8 mouse cellular contexts compared by ENCODE assay signal in genomic region chr12:56258401-56259050, GRCm38 (mm10).
DNase-seq lines count a peak whose midpoint lies in the region; ATAC-seq and TF ChIP-seq lines count a peak whose summit lies in the region.
"Had no signal": no experiment of that assay in that cellular context is flagged by ENCODE, and none has a peak within 500 bp of the region (broad histone marks: within the 10 kb centered on the region; RNA-seq: fewer than 3 reads in every experiment).

No protein-coding gene starts in this region.

- no peak for TF ChIP-seq CTCF in liver, postnatal 0 days (IDR thresholded peaks at IDR 0.05; ENCODE audit: low read depth)

- H3K36me3 ChIP-seq in hindbrain, embryonic 13.5 days, result no peaks in the 10 kb centered on the region
- H3K36me3 ChIP-seq in midbrain, embryonic 11.5 days (ENCODE audit: control insufficient read depth, insufficient read depth, low read length), result no peaks in the 10 kb centered on the region
- H3K36me3 ChIP-seq in liver, postnatal 0 days (replicated peaks; ENCODE audit: insufficient read depth, low read length), result no peaks in the 10 kb centered on the region

- peaks cover 15% of the 10 kb centered on the region for H3K4me1 ChIP-seq in hindbrain, embryonic 13.5 days (replicated peaks)
- H3K4me1 ChIP-seq in midbrain, embryonic 11.5 days (ENCODE audit: control insufficient read depth, insufficient read depth, low read length), result peaks cover 16% of the 10 kb centered on the region
- no peaks in the 10 kb centered on the region for H3K4me1 ChIP-seq in liver, postnatal 0 days (ENCODE audit: insufficient read depth)

- 36% methylated on average over 14 of the region's 14 CpGs for WGBS in hindbrain, embryonic 13.5 days
- WGBS in midbrain, embryonic 11.5 days, result 43% methylated on average over 14 of the region's 14 CpGs
- 75% methylated on average over 14 of the region's 14 CpGs for whole genome bisulfite sequencing in liver, postnatal 0 days (ENCODE audit: insufficient replicate concordance)

- H3K27ac ChIP-seq in hindbrain, embryonic 13.5 days, result peak overlapping the region; percentile 73
- no peak overlapping the region for H3K27ac ChIP-seq in midbrain, embryonic 11.5 days (ENCODE audit: low read depth, low read length)
- no peak overlapping the region for H3K27ac ChIP-seq in liver, postnatal 0 days (ENCODE audit: low read depth)

- no peak for TF ChIP-seq EP300 in liver, postnatal 0 days (IDR thresholded peaks at IDR 0.05; ENCODE audit: low read depth)

- H3K9me3 ChIP-seq in hindbrain, embryonic 13.5 days, result no peaks in the 10 kb centered on the region
- H3K9me3 ChIP-seq in midbrain, embryonic 11.5 days (ENCODE audit: control insufficient read depth, low read length), result no peaks in the 10 kb centered on the region
- H3K9me3 ChIP-seq in liver, postnatal 0 days (ENCODE audit: low read length), result no peaks in the 10 kb centered on the region

- H3K27me3 ChIP-seq in hindbrain, embryonic 13.5 days, result no peaks in the 10 kb centered on the region
- peaks cover 4% of the 10 kb centered on the region; the same call in 1 of the 2 replicates for H3K27me3 ChIP-seq in midbrain, embryonic 11.5 days (ENCODE audit: control insufficient read depth, insufficient read depth, low read length)
- H3K27me3 ChIP-seq in liver, postnatal 0 days (ENCODE audit: insufficient read depth, low read length), result no peaks in the 10 kb centered on the region

- no peak overlapping the region for H3K4me3 ChIP-seq in hindbrain, embryonic 13.5 days
- H3K4me3 ChIP-seq in midbrain, embryonic 11.5 days (ENCODE audit: low read depth, low read length), result no peak overlapping the region
- no peak overlapping the region for H3K4me3 ChIP-seq in liver, postnatal 0 days (ENCODE audit: low read depth, low read length)

- H3K4me2 ChIP-seq in hindbrain, embryonic 13.5 days, result peak overlapping the region; percentile 31
- H3K4me2 ChIP-seq in midbrain, embryonic 11.5 days, result peak overlapping the region; percentile 27
- H3K4me2 ChIP-seq in liver, postnatal 0 days (ENCODE audit: low read depth, low read length), result no peak overlapping the region

- H3K9ac ChIP-seq in hindbrain, embryonic 13.5 days, result no peak overlapping the region
- no peak overlapping the region for H3K9ac ChIP-seq in midbrain, embryonic 11.5 days (ENCODE audit: low read length)
- H3K9ac ChIP-seq in liver, postnatal 0 days (replicated peaks), result no peak overlapping the region

- peak; percentile 41 for DNase-seq in R1 (ENCODE audit: low read depth, low spot score)
- peak; percentile 68 for DNase-seq in embryo, embryonic 10.5 days (ENCODE audit: low spot score)
- peak; percentile 94 for DNase-seq in midbrain, embryonic 11.5 days (ENCODE audit: low spot score, missing footprints)
- DNase-seq in liver, postnatal 0 days, result no peak
- DNase-seq in spleen, adult 12 weeks (ENCODE audit: low spot score), result no peak
- DNase-seq: cerebellum, postnatal 36 days had no signal

- peak; percentile 82 for ATAC-seq in hindbrain, embryonic 13.5 days (ENCODE audit: low FRiP score)
- ATAC-seq in midbrain, embryonic 11.5 days (ENCODE audit: low FRiP score), result peak; percentile 80
- no peak for ATAC-seq in liver, postnatal 0 days
- no peak for ATAC-seq in megakaryocyte, adult 5-6 weeks (ENCODE audit: poor library complexity, severe bottlenecking)

Comparison
In these comparisons a context has a peak if more than half of its experiments do, and no peak if none do; other contexts are left out.
1. DNase-seq: peak in R1 (single experiment), embryo, embryonic 10.5 days (single experiment) and midbrain, embryonic 11.5 days (single experiment); none in liver, postnatal 0 days (single experiment) and spleen, adult 12 weeks (single experiment).
2. ATAC-seq: peak in hindbrain, embryonic 13.5 days (single experiment) and midbrain, embryonic 11.5 days (single experiment); none in liver, postnatal 0 days (single experiment) and megakaryocyte, adult 5-6 weeks (single experiment).